Mouse (Mus musculus) bone marrow macrophage, adult 2 months (primary cell): ENCODE measurements at regions not wholly inside any gene's neighbourhood (a gene's known extent, or its start where the extent isn't known, plus 50 kb on each side); places are given as distances from the start of the nearest gene placed in this dataset.
"Not testable (repeated sequence)": the region's sequence is repeated elsewhere in the genome, so short reads cannot be mapped to it uniquely, and the experiment has no call there.

Experiments
- H3K27ac ChIP-seq: 2 replicates; pipeline ENCODE4 v1.5.1; 2012; ENCODE audit warnings: low read depth, low read length; ENCODE audit not compliant: insufficient read depth
- H3K4me1 ChIP-seq: 2 replicates; pipeline ENCODE4 v1.6.1; 2012; ENCODE audit warnings: low read length; ENCODE audit not compliant: control insufficient read depth, insufficient read depth
- H3K4me3 ChIP-seq: 2 replicates; pipeline ENCODE4 v1.5.1; 2012; ENCODE audit warnings: mild to moderate bottlenecking, low read length, moderate library complexity; ENCODE audit not compliant: insufficient read depth
- CTCF ChIP-seq: IDR thresholded peaks from 2 replicates; pipeline ENCODE4 v1.5.1; 2012; ENCODE audit warnings: low read depth, mild to moderate bottlenecking, low read length, moderate library complexity
- POLR2A ChIP-seq: IDR thresholded peaks from 2 replicates; pipeline ENCODE4 v1.6.1; 2012; ENCODE audit warnings: mild to moderate bottlenecking, low read depth, low read length, borderline replicate concordance

- TF ChIP-seq POLR2A, result no peak
- TF ChIP-seq CTCF, result no peak
- Histone ChIP-seq H3K4me1 (no peaks in the 10 kb centered on the region), H3K27ac (no peak overlapping the region), H3K4me3 (no peak overlapping the region)
Measured at GRCm38 (mm10) chr16:77749474-77749873, 147.6 kb upstream of the Gm11146 start.

DNA sequence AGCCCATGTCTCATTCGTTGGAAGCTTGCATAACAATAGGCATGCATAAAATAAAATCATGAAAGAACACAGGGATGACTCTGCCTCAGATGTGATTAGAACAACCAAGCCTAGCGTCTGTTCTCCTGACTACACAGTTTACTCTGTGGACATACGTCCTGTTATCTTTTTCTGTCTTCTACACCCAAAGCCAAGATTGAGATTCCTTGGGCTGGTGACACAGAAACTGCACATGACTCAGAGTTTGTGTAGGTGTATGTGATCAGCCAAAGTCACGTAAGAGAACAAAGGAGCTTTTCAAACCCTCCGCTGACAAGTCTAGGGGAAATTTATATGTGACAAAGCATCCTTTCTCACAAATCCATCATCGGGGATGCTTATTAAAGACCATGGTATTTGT, 141.9 kb upstream of the Gm11146 start:
- H3K4me3 ChIP-seq, result no peak overlapping the region
- TF ChIP-seq CTCF (no peak), POLR2A (no peak)
- H3K27ac ChIP-seq, result no peak overlapping the region
- H3K4me1 ChIP-seq, result peaks cover 7% of the 10 kb centered on the region

- Histone ChIP-seq H3K4me3 (no peak overlapping the region), H3K27ac (no peak overlapping the region), H3K4me1 (peaks cover 7% of the 10 kb centered on the region)
- TF ChIP-seq POLR2A (no peak), CTCF (no peak)
Measured at GRCm38 (mm10) chr16:77738821-77739220, 136.9 kb upstream of the Gm11146 start.

GRCm38 (mm10) chr16:77719377-77719776, 117.5 kb upstream of the Gm11146 start:
- TF ChIP-seq CTCF, result no peak
- no peak for TF ChIP-seq POLR2A
- H3K4me1 ChIP-seq, result peaks cover 10% of the 10 kb centered on the region
- no peak overlapping the region for H3K27ac ChIP-seq
- H3K4me3 ChIP-seq, result no peak overlapping the region

GRCm38 (mm10) chr16:77717766-77718165, 115.9 kb upstream of the Gm11146 start:
- H3K27ac ChIP-seq, H3K4me3 ChIP-seq: not testable (repeated sequence)
- H3K4me1 ChIP-seq, result peaks cover 10% of the 10 kb centered on the region

DNA sequence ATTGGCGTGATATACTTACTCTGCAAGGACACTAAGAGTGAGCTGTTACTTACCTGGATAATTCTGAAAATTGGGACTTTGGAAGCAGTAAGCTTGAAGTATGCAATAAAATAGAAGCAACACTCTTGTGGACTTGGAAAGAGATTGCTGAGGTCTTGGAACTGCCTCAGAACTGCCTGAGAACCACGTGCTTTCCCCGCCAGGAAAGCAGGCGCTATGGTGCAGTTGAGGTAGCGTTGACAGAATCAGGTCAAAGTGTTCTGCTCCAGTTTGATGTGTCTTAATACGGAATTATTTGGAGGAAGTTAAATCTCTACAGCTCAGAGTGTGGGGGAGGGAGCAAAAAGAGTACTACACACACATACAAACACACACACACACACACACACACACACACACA, 102.8 kb upstream of the Gm11146 start:
- Histone ChIP-seq H3K27ac (no peak overlapping the region), H3K4me3 (no peak overlapping the region), H3K4me1 (0 out of 2 replicates have a peak, but pooled peaks cover 2% of the 10 kb centered on the region)
- TF ChIP-seq CTCF, result no peak
- no peak for TF ChIP-seq POLR2A

DNA sequence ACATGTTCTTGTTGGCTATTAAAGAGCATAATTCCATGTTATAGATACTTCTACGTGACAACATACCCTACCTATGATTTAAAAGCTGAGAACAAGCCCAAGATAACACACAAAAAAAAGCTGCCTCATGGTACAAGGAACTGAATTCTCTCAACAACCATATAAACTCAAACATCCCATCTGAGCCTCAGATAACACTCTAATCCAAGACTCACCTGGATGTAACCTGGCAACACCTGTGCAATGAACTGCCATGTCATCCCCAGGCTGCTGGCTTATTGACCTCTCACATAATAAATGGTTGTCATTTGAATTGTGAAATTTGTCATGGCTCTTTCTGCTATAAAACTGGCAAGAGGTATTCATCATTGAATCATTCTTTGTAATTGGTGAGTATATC, 93.5 kb upstream of the Gm11146 start:
- Histone ChIP-seq H3K27ac (no peak overlapping the region), H3K4me3 (no peak overlapping the region), H3K4me1 (no peaks in the 10 kb centered on the region)
- TF ChIP-seq POLR2A, result no peak
- TF ChIP-seq CTCF, result no peak

GRCm38 (mm10) chr16:77687056-77687839, 85.4 kb upstream of the Gm11146 start:
- Histone ChIP-seq H3K27ac (no peak overlapping the region), H3K4me1 (no peaks in the 10 kb centered on the region), H3K4me3 (no peak overlapping the region)
- TF ChIP-seq POLR2A (no peak), CTCF (no peak)

DNA sequence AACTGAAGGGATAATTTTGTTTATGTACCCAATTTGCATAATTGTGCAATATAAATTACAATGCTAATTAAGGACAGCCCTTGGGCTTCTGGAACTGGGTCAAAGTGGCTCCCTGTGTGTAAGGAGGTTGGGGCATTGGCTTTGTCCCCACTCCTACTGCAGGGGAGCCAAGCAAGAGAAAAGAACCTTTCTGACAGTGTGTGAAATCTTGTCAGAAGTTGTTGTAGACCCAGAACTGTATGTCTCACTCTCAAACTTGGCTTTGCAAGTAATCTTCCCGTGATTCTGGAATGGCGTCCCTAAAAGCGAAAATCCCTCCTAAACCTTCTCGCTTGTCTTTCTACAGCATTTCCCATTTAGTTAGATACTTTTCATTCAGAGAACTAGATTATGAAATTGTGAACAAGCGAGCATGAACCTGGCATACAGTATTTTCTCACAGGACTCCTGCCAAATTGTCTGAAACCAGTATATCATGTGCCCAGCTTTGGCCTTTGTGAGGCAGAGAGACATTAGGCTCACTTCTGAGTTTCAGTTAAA, 83.8 kb upstream of the Gm11146 start:
- H3K4me1 ChIP-seq, result no peaks in the 10 kb centered on the region
- H3K4me3 ChIP-seq, result no peak overlapping the region
- no peak for TF ChIP-seq CTCF
- no peak for TF ChIP-seq POLR2A
- no peak overlapping the region for H3K27ac ChIP-seq

DNA sequence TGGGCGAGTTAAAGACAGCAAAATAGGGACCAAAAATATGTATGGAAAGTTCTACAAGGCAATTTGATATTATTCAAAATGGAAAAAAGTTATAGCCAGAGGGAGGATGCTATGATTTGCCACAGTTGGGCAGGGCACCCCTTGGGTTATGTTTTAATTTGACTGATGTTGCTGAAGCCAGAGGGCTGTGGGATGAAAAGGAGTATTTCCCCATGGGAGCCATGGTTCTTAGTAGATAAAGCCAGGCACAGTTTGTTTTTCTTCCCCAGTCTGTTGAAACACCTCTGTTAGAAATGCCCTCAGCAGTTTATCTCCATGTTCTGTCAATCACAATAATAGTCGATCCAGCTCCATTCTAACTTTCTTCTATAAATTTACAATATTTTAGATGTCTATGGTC, 82.6 kb upstream of the Gm11146 start:
- TF ChIP-seq CTCF (no peak), POLR2A (no peak)
- H3K4me1 ChIP-seq, result no peaks in the 10 kb centered on the region

More for the DNA sequence above, 82.6 kb upstream of the Gm11146 start:
- Histone ChIP-seq H3K4me3 (no peak overlapping the region), H3K27ac (no peak overlapping the region)
